Mouse (Mus musculus) liver, adult 2 months (tissue): Measurements from ENCODE around the gene Vwa7.

Source experiments
- CTCF ChIP-seq: fragments of 200-500 bp; IDR thresholded peaks from 2 replicates; pipeline ENCODE4 v1.5.1; 2011; ENCODE audit warnings: low read depth, low read length, control low read depth
- POLR2A ChIP-seq: fragments of 200-500 bp; IDR thresholded peaks from 2 replicates; pipeline ENCODE4 v1.6.1; 2011; ENCODE audit warnings: low read length, control low read depth; ENCODE audit not compliant: insufficient read depth; ENCODE audit errors: extremely low read depth

DNA sequence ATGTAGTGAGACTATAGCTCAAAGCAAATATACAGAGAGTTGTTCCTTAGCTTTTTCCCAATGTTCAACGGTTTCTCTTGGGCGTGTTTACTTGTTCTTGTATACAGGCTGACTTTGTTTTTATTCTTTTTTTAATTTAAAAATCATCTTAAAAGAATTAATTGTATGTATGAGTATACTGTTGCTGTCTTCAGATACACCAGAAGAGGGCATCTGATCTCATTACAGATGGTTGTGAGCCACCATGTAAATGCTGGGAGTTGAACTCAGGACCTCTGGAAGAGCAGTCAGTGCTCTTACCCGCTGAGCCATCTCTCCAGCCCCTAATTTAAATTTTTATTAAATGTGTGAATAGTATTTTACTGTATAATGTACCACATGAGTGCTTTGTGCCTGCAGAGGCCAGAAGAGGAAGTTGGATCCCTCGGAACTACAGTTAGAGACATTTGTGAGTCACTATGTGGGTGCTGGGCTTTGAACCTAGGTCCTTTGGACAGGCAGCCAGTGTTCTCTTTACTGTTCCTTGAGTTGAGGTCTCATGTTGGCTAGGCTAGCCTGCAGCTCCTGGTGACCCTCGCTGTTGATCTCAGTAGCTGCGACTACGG lies 8.9 kb upstream of the Vwa7 start:
- TF ChIP-seq CTCF (no peak), POLR2A (no peak)
